Mouse (Mus musculus): ENCODE results near the gene Miga2. TPM values are rescaled to one million over a fixed set of nuclear protein-coding genes. Genes with fewer than 3 reads are reported as not detected.

The Miga2 gene
- polyA plus RNA-seq, 1 experiment from 2014 or later = 22.0 TPM

DNA sequence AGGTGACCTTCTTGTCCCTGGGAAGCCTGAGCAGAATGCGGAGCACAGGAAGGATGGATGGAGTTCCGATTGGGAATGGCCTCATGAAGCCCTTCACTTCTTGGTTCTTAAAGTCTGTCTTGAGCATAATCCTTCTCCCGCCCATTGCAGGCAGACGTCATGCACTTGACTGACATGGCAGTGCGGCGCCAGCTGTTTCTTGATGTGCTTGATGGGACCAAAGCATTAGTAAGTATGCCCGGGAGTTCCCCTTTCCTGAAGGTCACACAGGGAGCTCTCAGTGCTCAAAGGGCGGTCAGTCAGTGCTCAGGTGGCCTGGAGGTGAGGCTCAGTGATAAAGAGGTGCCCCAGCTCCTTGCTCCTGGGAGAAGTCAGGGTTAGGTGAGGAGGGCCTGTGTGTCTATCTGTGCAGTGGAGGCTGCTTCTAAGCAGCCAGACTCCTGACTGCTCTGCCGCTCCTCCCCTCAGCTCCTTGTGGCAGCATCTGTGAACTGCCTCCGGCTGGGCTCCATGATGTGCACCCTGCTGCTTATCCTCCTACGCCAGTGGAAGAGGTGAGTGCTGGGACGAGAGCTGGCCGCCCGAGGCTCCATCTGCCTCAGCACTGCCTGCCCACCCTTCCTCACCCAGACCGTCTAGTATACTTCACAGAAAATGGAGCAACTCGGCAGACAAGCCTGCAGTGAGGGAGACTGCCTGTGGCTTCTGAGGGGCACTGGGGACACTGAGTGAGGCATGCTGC lies 27.7 kb upstream of the Miga2 start:
- Histone ChIP-seq H3K4me1 (replicated peaks; ENCODE audit: control insufficient read depth, insufficient read depth, low read length) (no peaks in the 10 kb centered on the region), H3K9ac (ENCODE audit: low read length) (no peak overlapping the region), H3K27ac (ENCODE audit: low read depth) (no peak overlapping the region), H3K9me3 (ENCODE audit: control insufficient read depth, low read length) (no peaks in the 10 kb centered on the region), H3K4me3 (ENCODE audit: low read depth, low read length) (no peak overlapping the region), H3K4me2 (ENCODE audit: low read length) (no peak overlapping the region), H3K27me3 (replicated peaks; ENCODE audit: control insufficient read depth, insufficient read depth, low read length) (no peaks in the 10 kb centered on the region), H3K36me3 (ENCODE audit: control insufficient read depth, insufficient read depth, low read length) (peaks cover 90% of the 10 kb centered on the region)
- 87% methylated on average over 16 of the region's 16 CpGs for WGBS
- ATAC-seq (replicated peaks; ENCODE audit: low FRiP score, low TSS enrichment, low read depth) = no peak
- DNase-seq (ENCODE audit: low spot score) = no peak

DNA sequence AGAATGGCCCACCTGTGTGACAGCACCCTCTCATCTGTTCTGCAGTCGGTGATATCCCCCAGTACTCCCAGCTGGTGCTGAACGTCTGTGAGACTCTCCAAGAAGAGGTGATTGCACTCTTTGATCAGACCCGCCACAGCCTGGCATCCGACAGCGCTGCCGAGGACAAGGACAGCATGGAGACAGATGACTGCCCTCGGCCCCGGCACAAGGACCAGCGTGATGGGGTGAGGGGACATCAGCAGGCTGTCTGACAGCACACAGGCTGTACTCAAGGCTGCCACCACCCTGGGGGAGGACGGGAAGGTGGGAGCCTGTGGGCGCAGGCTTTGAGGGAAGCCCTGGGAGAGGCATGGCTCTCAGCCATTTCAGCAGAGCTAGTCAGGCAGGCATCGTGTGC lies 26.9 kb upstream of the Miga2 start:
- DNase-seq (ENCODE audit: low spot score) (no peak), ATAC-seq (replicated peaks; ENCODE audit: low FRiP score, low TSS enrichment, low read depth) (no peak)
- 84% methylated on average over 12 of the region's 12 CpGs for WGBS

DNA sequence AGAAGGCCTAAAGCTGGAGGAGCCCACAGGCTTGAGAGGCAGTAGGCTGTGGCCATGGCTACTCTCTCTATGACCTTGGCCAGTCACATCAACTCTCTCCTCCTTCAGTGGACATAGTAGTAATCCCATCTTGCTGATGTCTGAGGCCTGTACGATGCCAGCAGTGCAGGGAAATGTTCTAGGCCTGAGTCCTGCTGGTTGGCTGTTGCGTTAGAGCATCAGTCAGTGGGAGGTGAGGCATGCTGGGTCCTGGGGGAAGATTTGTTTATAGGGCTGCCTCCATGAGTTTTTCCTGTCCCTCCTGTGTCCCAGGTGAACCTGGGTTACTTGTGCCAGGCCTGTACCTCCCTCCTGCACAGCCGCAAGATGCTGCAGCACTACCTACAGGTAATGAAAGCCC lies 22.0 kb upstream of the Miga2 start:
- H3K9me3 ChIP-seq (ENCODE audit: control insufficient read depth, low read length) = no peaks in the 10 kb centered on the region
- WGBS = 85% methylated on average over 3 of the region's 3 CpGs
- H3K4me3 ChIP-seq (ENCODE audit: low read depth, low read length) = no peak overlapping the region
- no peaks in the 10 kb centered on the region for H3K4me1 ChIP-seq (replicated peaks; ENCODE audit: control insufficient read depth, insufficient read depth, low read length)
- H3K27me3 ChIP-seq (replicated peaks; ENCODE audit: control insufficient read depth, insufficient read depth, low read length) = no peaks in the 10 kb centered on the region
- H3K27ac ChIP-seq (ENCODE audit: low read depth) = no peak overlapping the region
- DNase-seq (ENCODE audit: low spot score) (no peak), ATAC-seq (replicated peaks; ENCODE audit: low FRiP score, low TSS enrichment, low read depth) (no peak)
- no peak overlapping the region for H3K4me2 ChIP-seq (ENCODE audit: low read length)
- H3K9ac ChIP-seq (ENCODE audit: low read length) = no peak overlapping the region
- H3K36me3 ChIP-seq (ENCODE audit: control insufficient read depth, insufficient read depth, low read length) = peaks cover 90% of the 10 kb centered on the region

More for the DNA sequence above, 26.9 kb upstream of the Miga2 start:
- Histone ChIP-seq H3K4me2 (ENCODE audit: low read length) (no peak overlapping the region), H3K27ac (ENCODE audit: low read depth) (no peak overlapping the region), H3K9me3 (ENCODE audit: control insufficient read depth, low read length) (no peaks in the 10 kb centered on the region), H3K9ac (ENCODE audit: low read length) (no peak overlapping the region), H3K4me1 (replicated peaks; ENCODE audit: control insufficient read depth, insufficient read depth, low read length) (no peaks in the 10 kb centered on the region), H3K36me3 (ENCODE audit: control insufficient read depth, insufficient read depth, low read length) (peaks cover 94% of the 10 kb centered on the region), H3K27me3 (replicated peaks; ENCODE audit: control insufficient read depth, insufficient read depth, low read length) (no peaks in the 10 kb centered on the region), H3K4me3 (ENCODE audit: low read depth, low read length) (no peak overlapping the region)

- DNase-seq (ENCODE audit: low spot score) = no peak
- no peaks in the 10 kb centered on the region for H3K4me1 ChIP-seq (replicated peaks; ENCODE audit: control insufficient read depth, insufficient read depth, low read length)
- no peak overlapping the region for H3K9ac ChIP-seq (ENCODE audit: low read length)
- 94% methylated on average over 7 of the region's 7 CpGs for WGBS
- no peaks in the 10 kb centered on the region for H3K27me3 ChIP-seq (replicated peaks; ENCODE audit: control insufficient read depth, insufficient read depth, low read length)
- peaks cover 86% of the 10 kb centered on the region for H3K36me3 ChIP-seq (ENCODE audit: control insufficient read depth, insufficient read depth, low read length)
- H3K4me2 ChIP-seq (ENCODE audit: low read length) = no peak overlapping the region
- H3K4me3 ChIP-seq (ENCODE audit: low read depth, low read length) = no peak overlapping the region
- H3K9me3 ChIP-seq (ENCODE audit: control insufficient read depth, low read length) = no peaks in the 10 kb centered on the region
- H3K27ac ChIP-seq (ENCODE audit: low read depth) = no peak overlapping the region
- ATAC-seq (replicated peaks; ENCODE audit: low FRiP score, low TSS enrichment, low read depth) = no peak
These were observed 21.5 kb upstream of the Miga2 start for GRCm38 (mm10) chr2:30342544-30342943.

- no peak overlapping the region for H3K4me3 ChIP-seq (ENCODE audit: low read depth, low read length)
- 74% methylated on average over 14 of the region's 14 CpGs for WGBS
- no peak overlapping the region for H3K27ac ChIP-seq (ENCODE audit: low read depth)
- H3K4me1 ChIP-seq (replicated peaks; ENCODE audit: control insufficient read depth, insufficient read depth, low read length) = no peaks in the 10 kb centered on the region
- H3K4me2 ChIP-seq (ENCODE audit: low read length) = no peak overlapping the region
- H3K27me3 ChIP-seq (replicated peaks; ENCODE audit: control insufficient read depth, insufficient read depth, low read length) = no peaks in the 10 kb centered on the region
- peaks cover 91% of the 10 kb centered on the region for H3K36me3 ChIP-seq (ENCODE audit: control insufficient read depth, insufficient read depth, low read length)
- no peak overlapping the region for H3K9ac ChIP-seq (ENCODE audit: low read length)
- no peaks in the 10 kb centered on the region for H3K9me3 ChIP-seq (ENCODE audit: control insufficient read depth, low read length)
- ATAC-seq (replicated peaks; ENCODE audit: low FRiP score, low TSS enrichment, low read depth) = no peak
- no peak for DNase-seq (ENCODE audit: low spot score)
These were observed 20.4 kb upstream of the Miga2 start for GRCm38 (mm10) chr2:30343601-30344137.

GRCm38 (mm10) chr2:30345971-30346676 lies 17.9 kb upstream of the Miga2 start:
- no peak overlapping the region for H3K4me3 ChIP-seq (ENCODE audit: low read depth, low read length)
- H3K9ac ChIP-seq (ENCODE audit: low read length) = no peak overlapping the region
- no peak overlapping the region for H3K4me2 ChIP-seq (ENCODE audit: low read length)
- no peak for ATAC-seq (replicated peaks; ENCODE audit: low FRiP score, low TSS enrichment, low read depth)
- 88% methylated on average over 7 of the region's 7 CpGs for WGBS
- H3K27ac ChIP-seq (ENCODE audit: low read depth) = no peak overlapping the region
- H3K36me3 ChIP-seq (ENCODE audit: control insufficient read depth, insufficient read depth, low read length) = peaks cover 83% of the 10 kb centered on the region
- no peaks in the 10 kb centered on the region for H3K9me3 ChIP-seq (ENCODE audit: control insufficient read depth, low read length)
- H3K27me3 ChIP-seq (replicated peaks; ENCODE audit: control insufficient read depth, insufficient read depth, low read length) = no peaks in the 10 kb centered on the region
- H3K4me1 ChIP-seq (replicated peaks; ENCODE audit: control insufficient read depth, insufficient read depth, low read length) = no peaks in the 10 kb centered on the region
- DNase-seq (ENCODE audit: low spot score) = no peak

DNA sequence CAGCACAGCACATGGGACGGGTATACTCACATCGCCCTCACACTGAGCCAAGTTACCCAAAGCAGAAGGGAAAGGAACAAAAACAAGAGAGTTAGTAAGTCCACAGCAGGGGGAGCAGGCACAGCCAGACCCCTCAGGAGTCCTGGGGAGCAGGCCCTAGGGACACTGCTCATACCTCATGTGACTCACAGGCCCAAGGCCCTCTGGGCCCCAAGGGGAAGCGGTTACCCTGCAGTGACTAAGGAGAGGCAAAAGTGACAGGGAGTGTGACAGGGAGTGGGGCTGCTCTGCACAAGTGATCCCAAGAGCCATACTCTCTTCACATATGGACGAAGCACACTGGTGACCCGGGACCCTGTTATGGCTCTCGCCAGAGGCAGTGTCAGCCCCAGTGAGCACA lies 14.8 kb upstream of the Miga2 start:
- Histone ChIP-seq H3K27ac (ENCODE audit: low read depth) (no peak overlapping the region), H3K36me3 (ENCODE audit: control insufficient read depth, insufficient read depth, low read length) (peaks cover 67% of the 10 kb centered on the region), H3K9ac (ENCODE audit: low read length) (no peak overlapping the region), H3K4me1 (replicated peaks; ENCODE audit: control insufficient read depth, insufficient read depth, low read length) (no peaks in the 10 kb centered on the region), H3K4me3 (ENCODE audit: low read depth, low read length) (no peak overlapping the region), H3K27me3 (replicated peaks; ENCODE audit: control insufficient read depth, insufficient read depth, low read length) (no peaks in the 10 kb centered on the region), H3K9me3 (ENCODE audit: control insufficient read depth, low read length) (no peaks in the 10 kb centered on the region), H3K4me2 (ENCODE audit: low read length) (no peak overlapping the region)
- no peak for ATAC-seq (replicated peaks; ENCODE audit: low FRiP score, low TSS enrichment, low read depth)
- WGBS = 95% methylated on average over 6 of the region's 6 CpGs
- no peak for DNase-seq (ENCODE audit: low spot score)

- H3K4me2 ChIP-seq (ENCODE audit: low read length) = no peak overlapping the region
- H3K9ac ChIP-seq (ENCODE audit: low read length) = no peak overlapping the region
- H3K4me3 ChIP-seq (ENCODE audit: low read depth, low read length) = no peak overlapping the region
- no peak for DNase-seq (ENCODE audit: low spot score)
- 66% methylated on average over 2 of the region's 2 CpGs for WGBS
- H3K27ac ChIP-seq (ENCODE audit: low read depth) = no peak overlapping the region
- H3K36me3 ChIP-seq (ENCODE audit: control insufficient read depth, insufficient read depth, low read length) = peaks cover 53% of the 10 kb centered on the region
- no peak for ATAC-seq (replicated peaks; ENCODE audit: low FRiP score, low TSS enrichment, low read depth)
- H3K27me3 ChIP-seq (replicated peaks; ENCODE audit: control insufficient read depth, insufficient read depth, low read length) = no peaks in the 10 kb centered on the region
- H3K9me3 ChIP-seq (ENCODE audit: control insufficient read depth, low read length) = no peaks in the 10 kb centered on the region
- no peaks in the 10 kb centered on the region; the same call in none of the 2 replicates for H3K4me1 ChIP-seq (replicated peaks; ENCODE audit: control insufficient read depth, insufficient read depth, low read length)
These were observed 12.9 kb upstream of the Miga2 start for GRCm38 (mm10) chr2:30351149-30351548.

Data from intestine, embryonic 14.5 days (tissue).